Mouse (Mus musculus): ENCODE results near the gene Gm21891.
"Not testable (repeated sequence)": the region's sequence is repeated elsewhere in the genome, so short reads cannot be mapped to it uniquely, and the experiment has no call there.

The Gm21891 gene

GRCm38 (mm10) chrY:13133392-13133791, at the start of gene Gm21891:
Gene Gm21891 (minus strand): TSS chrY:13133492.
- not testable (repeated sequence) for DNase-seq

- not testable (repeated sequence) for DNase-seq
Measured at GRCm38 (mm10) chrY:13161668-13162067, 28.4 kb upstream of the Gm21891 start, which contains the start of gene Gm21425. Gene Gm21425 (plus strand): TSS chrY:13161968.
